Mouse (Mus musculus) embryonic fibroblast, embryonic 13.5 days (primary cell): ENCODE data around the gene Pck1. TPM values are rescaled to one million over a fixed set of nuclear protein-coding genes. Genes with fewer than 3 reads are reported as not detected.

ENCODE experiments used
- H3K27ac ChIP-seq: 2 replicates; pipeline ENCODE4 v1.5.1; 2012; ENCODE audit warnings: low read length, control low read depth, inconsistent platforms; ENCODE audit not compliant: insufficient read depth
- H3K4me1 ChIP-seq: 2 replicates; pipeline ENCODE4 v1.6.1; 2011; ENCODE audit warnings: low read length; ENCODE audit not compliant: control insufficient read depth, insufficient read depth
- H3K4me3 ChIP-seq: 2 replicates; pipeline ENCODE4 v1.5.1; 2011; ENCODE audit warnings: mild to moderate bottlenecking, control low read depth, low read length; ENCODE audit not compliant: insufficient read depth
- CTCF ChIP-seq: IDR thresholded peaks from 2 replicates; pipeline ENCODE4 v1.5.1; 2011; ENCODE audit warnings: mild to moderate bottlenecking, control low read depth, low read length, moderate library complexity, borderline replicate concordance; ENCODE audit not compliant: insufficient read depth
- POLR2A ChIP-seq: IDR thresholded peaks from 2 replicates; pipeline ENCODE4 v1.6.1; 2011; ENCODE audit warnings: low read depth, mild to moderate bottlenecking, control low read depth, low read length, moderate library complexity
- polyA plus RNA-seq: library from polyadenylated mRNA; stranded (reverse); fragments of >200 nt; gene quantifications from 2 replicates; pipeline ENCODE4 v1.2.4, GENCODE M21; 2011; ENCODE audit warnings: low read depth; ENCODE audit not compliant: missing spikeins, insufficient read length

The Pck1 gene
- polyA plus RNA-seq, 1 experiment = not detected

DNA sequence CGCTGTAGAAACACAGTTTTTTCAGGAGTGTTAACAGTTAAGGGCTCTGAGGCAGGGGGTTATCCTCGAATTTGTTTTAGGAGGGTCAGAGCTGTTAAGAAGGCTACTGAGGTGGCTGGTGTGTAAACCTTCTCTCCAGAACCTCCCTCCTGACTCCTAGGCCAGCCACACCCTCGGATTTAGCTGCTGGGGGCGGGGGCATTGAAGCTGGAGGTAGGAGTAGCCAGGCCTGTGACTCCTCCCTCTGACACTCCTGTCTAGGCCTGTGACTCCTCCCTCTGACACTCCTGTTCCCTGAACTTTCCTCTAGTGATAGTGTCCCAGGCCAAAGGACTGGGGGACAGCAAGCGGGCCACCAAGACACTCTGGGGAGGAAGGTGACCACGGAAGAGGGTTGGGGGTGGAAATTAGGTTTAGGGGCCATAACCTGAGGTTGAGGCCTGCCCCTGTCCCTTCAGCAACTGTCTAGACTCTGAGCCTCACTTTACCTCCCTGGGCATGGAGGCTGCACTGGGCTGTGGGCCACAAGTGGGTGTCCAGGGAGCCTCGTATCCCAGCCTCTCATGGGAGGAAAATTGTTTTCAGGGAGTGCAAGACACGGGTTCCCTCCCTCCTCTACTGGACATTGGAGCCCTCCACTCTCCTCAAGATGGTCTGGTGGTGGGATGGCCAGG is 34.5 kb downstream of the Pck1 start:
- no peaks in the 10 kb centered on the region for H3K4me1 ChIP-seq
- H3K4me3 ChIP-seq = no peak overlapping the region
- no peak for TF ChIP-seq POLR2A
- TF ChIP-seq CTCF = no peak
- no peak overlapping the region for H3K27ac ChIP-seq

- H3K4me1 ChIP-seq = no peaks in the 10 kb centered on the region
- TF ChIP-seq CTCF = no peak
- no peak for TF ChIP-seq POLR2A
- H3K4me3 ChIP-seq = no peak overlapping the region
- no peak overlapping the region for H3K27ac ChIP-seq
Measured at GRCm38 (mm10) chr2:173194796-173195195, 41.9 kb downstream of the Pck1 start.

DNA sequence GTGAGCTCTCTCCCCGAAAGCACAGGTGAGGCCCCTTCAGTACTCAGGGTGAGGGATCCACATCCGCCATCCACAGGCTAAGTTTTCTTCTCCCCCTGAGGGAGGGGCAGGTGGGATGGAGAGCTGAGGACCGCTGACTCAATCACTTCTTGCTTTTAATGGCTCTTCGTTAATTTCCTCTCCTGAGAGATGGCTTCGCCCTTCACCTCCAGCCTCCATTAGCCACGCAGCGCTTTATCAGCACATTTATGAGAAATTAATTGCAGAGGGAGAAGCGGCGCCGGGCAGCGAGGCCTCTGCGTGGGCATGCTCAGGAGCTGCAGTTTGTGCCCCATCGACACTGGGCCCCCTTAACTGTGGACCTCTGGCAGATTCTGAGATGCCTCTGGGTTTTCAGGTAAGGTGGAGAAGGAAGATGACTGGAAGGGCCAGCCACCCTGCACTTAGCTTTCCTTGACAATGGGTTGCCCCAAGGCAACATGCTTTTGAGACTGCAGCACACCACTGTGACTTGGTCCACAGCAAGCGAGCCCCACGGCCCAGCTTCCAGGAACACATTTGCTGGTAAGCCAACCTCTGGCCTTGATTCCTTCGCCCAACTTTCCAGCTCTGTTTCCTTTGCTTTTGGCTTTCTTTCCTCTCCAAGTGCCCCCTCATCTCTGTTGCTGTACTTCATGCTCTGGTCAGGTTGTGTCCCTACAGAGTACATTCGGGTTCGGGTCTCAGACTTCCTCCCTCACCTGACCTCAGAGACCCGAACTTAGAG is 50.3 kb downstream of the Pck1 start:
- no peak overlapping the region for H3K4me3 ChIP-seq
- TF ChIP-seq CTCF = no peak
- TF ChIP-seq POLR2A = no peak

DNA sequence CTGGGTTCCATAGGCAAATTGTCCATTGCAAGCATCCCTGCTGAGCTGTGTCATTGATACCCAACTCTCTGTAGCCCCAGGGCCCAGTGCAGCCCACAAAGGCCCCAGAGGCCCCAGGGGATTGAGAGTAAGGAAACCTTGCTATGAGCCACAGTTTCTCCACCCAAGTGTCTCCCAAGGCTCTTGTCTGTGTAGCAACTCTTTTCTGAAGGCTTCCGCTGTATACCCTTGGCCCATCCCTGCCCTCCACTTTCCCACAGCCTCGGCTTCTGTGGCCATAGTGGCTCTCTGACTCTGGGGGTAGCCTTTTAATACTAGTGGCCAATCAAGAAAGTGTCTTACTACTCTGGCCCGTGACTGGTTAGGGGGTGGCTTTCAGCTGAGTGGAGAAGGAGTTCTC is 50.9 kb downstream of the Pck1 start:
- Histone ChIP-seq H3K27ac (no peak overlapping the region), H3K4me1 (no peaks in the 10 kb centered on the region), H3K4me3 (no peak overlapping the region)
- no peak for TF ChIP-seq CTCF
- no peak for TF ChIP-seq POLR2A

More for the DNA sequence above, 50.3 kb downstream of the Pck1 start:
- H3K4me1 ChIP-seq = no peaks in the 10 kb centered on the region
- no peak overlapping the region for H3K27ac ChIP-seq

- Histone ChIP-seq H3K4me3 (no peak overlapping the region), H3K4me1 (no peaks in the 10 kb centered on the region), H3K27ac (no peak overlapping the region)
- TF ChIP-seq CTCF (no peak), POLR2A (no peak)
Measured at GRCm38 (mm10) chr2:173204671-173205070, 51.8 kb downstream of the Pck1 start.

GRCm38 (mm10) chr2:173205563-173206099 is 52.8 kb downstream of the Pck1 start:
- H3K4me3 ChIP-seq = no peak overlapping the region
- H3K4me1 ChIP-seq = no peaks in the 10 kb centered on the region
- no peak overlapping the region for H3K27ac ChIP-seq
- no peak for TF ChIP-seq CTCF
- no peak for TF ChIP-seq POLR2A

- H3K4me3 ChIP-seq = no peak overlapping the region
- H3K27ac ChIP-seq = no peak overlapping the region
- H3K4me1 ChIP-seq = no peaks in the 10 kb centered on the region
- no peak for TF ChIP-seq CTCF
- TF ChIP-seq POLR2A = no peak
Measured at GRCm38 (mm10) chr2:173207051-173207450, 54.2 kb downstream of the Pck1 start.

Other genes with a start within 250 kb of the Pck1 start
- gene Bmp7, start 212.7 kb upstream of the Pck1 start, polyA plus RNA-seq = not detected in 2 replicates
- gene Spo11, start 175.3 kb upstream of the Pck1 start, polyA plus RNA-seq = not detected in 2 replicates
- gene Rae1, start 152.9 kb upstream of the Pck1 start, polyA plus RNA-seq = 54.8 and 57.4 TPM in 2 replicates
- 7.2 and 10.9 TPM in 2 replicates for gene Rbm38, start 132.6 kb upstream of the Pck1 start, polyA plus RNA-seq
- not detected in 2 replicates for gene Ctcfl, start 33.5 kb upstream of the Pck1 start, polyA plus RNA-seq
- 2.6 and 5.6 TPM in 2 replicates for gene Zbp1, start 65.9 kb downstream of the Pck1 start, polyA plus RNA-seq
- 141 and 142 TPM in 2 replicates for gene Pmepa1, start 123.5 kb downstream of the Pck1 start, polyA plus RNA-seq